Mouse (Mus musculus) olfactory bulb, adult 2 months (tissue): Measurements from ENCODE around the gene 4932414N04Rik.
"Not testable (repeated sequence)": the region's sequence is repeated elsewhere in the genome, so short reads cannot be mapped to it uniquely, and the experiment has no call there.

Experiments used
- CTCF ChIP-seq: fragments of 200-500 bp; IDR thresholded peaks from 2 replicates; pipeline ENCODE4 v1.5.1; 2012; ENCODE audit warnings: low read depth, mild to moderate bottlenecking, low read length, moderate library complexity; ENCODE audit not compliant: insufficient read depth
- POLR2A ChIP-seq: fragments of 200-500 bp; IDR thresholded peaks from 2 replicates; pipeline ENCODE4 v1.6.1; 2012; ENCODE audit warnings: mild to moderate bottlenecking, low read depth, low read length, moderate library complexity; ENCODE audit not compliant: insufficient read depth

GRCm38 (mm10) chr2:68656186-68656585 is at the start of gene 4932414N04Rik:
- TF ChIP-seq POLR2A, CTCF: not testable (repeated sequence)
